Mouse (Mus musculus): ENCODE results near the gene Hrc. TPM values are rescaled to one million over a fixed set of nuclear protein-coding genes. Genes with fewer than 3 reads are reported as not detected.

The Hrc gene
- polyA plus RNA-seq, 1 experiment from 2014 or later: 0.54 TPM

GRCm38 (mm10) chr7:45312023-45312422, 23.1 kb upstream of the Hrc start:
- Histone ChIP-seq H3K9me3 (replicated peaks) (no peaks in the 10 kb centered on the region), H3K36me3 (replicated peaks) (no peaks in the 10 kb centered on the region), H3K27ac (replicated peaks) (no peak overlapping the region), H3K4me3 (replicated peaks) (no peak overlapping the region), H3K27me3 (peaks cover 7% of the 10 kb centered on the region; the same call in 1 of the 2 replicates), H3K4me1 (replicated peaks) (no peaks in the 10 kb centered on the region), H3K9ac (no peak overlapping the region), H3K4me2 (no peak overlapping the region)
- ATAC-seq (ENCODE audit: insufficient read depth): no peak
- WGBS (ENCODE audit: insufficient replicate concordance): 42% methylated on average over 8 of the region's 8 CpGs

DNA sequence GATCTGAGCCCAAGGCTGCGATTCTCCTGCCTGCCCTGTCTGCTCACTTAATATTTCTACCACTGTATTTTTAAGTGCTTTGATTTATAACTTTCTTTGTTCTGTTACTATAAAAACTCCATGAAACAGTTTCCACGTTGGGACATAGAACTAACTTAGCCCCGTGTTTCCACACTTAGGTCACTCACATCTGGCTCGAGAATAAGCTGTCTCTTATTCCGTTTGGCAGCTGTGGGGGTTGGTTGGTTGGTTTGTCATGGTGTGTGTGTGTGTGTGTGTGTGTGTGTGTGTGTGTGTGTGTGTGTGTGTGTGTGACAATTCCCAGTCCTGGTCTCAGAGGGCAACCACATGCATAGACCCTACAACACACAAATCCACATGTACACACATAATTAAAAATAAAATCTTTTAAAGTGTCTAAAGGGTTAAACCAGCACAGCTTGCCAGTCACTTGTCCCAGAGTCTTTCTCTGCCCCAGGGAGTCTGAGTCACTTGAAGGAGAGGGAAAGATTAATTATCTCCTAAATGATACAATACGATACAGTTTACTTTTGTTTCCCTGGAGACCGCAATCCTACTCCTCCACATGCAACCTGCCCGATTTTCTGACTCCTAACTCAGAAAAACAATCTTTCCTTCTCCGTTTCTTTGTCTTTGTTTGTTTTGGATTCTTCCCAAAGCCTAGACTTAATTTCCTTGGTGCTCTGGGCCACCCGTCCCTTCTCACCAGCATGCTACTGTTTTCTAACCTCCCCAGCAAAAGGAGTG, 22.2 kb upstream of the Hrc start:
- H3K4me2 ChIP-seq: no peak overlapping the region
- no peak overlapping the region for H3K4me3 ChIP-seq (replicated peaks)
- H3K4me1 ChIP-seq (replicated peaks): no peaks in the 10 kb centered on the region
- H3K27me3 ChIP-seq: peaks cover 7% of the 10 kb centered on the region; the same call in 1 of the 2 replicates
- no peak overlapping the region for H3K27ac ChIP-seq (replicated peaks)
- no peak for ATAC-seq (ENCODE audit: insufficient read depth)
- WGBS (ENCODE audit: insufficient replicate concordance): 46% methylated on average over 10 of the region's 10 CpGs
- H3K9me3 ChIP-seq (replicated peaks): no peaks in the 10 kb centered on the region
- no peaks in the 10 kb centered on the region for H3K36me3 ChIP-seq (replicated peaks)
- H3K9ac ChIP-seq: no peak overlapping the region

- Histone ChIP-seq H3K4me1 (replicated peaks) (no peaks in the 10 kb centered on the region), H3K27me3 (peaks cover 3% of the 10 kb centered on the region; the same call in 1 of the 2 replicates), H3K4me3 (replicated peaks) (no peak overlapping the region), H3K9ac (no peak overlapping the region), H3K9me3 (replicated peaks) (no peaks in the 10 kb centered on the region), H3K27ac (replicated peaks) (no peak overlapping the region), H3K36me3 (replicated peaks) (no peaks in the 10 kb centered on the region), H3K4me2 (no peak overlapping the region)
- no peak for ATAC-seq (ENCODE audit: insufficient read depth)
- WGBS (ENCODE audit: insufficient replicate concordance): 43% methylated on average over 9 of the region's 9 CpGs
Observed at GRCm38 (mm10) chr7:45313495-45313894, 21.6 kb upstream of the Hrc start.

DNA sequence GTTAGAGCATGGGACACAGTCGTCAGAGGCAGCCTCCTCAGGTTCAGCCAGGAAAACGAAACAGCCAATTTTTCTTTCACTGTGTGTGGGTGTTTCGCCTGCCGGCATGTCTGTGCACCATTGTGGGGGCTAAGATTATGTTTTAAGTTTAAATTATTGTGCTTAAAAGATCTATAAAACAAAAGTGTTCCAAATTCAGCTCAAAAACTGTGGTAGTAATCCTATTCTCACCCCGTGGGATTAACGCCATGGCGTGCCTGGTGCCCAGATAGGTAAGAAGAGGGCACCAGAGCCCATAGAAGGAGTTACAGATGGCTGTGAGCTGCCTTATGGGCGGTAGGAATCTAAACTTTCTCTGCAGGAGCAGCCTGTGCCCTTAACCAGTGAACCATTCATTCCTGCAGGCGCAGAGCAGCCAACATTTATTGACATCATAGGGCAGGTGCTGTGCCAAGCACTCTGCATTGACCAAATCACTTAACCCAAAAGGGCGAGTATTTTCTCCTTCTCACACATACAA, 19.8 kb upstream of the Hrc start:
- no peaks in the 10 kb centered on the region for H3K27me3 ChIP-seq
- ATAC-seq (ENCODE audit: insufficient read depth): no peak
- no peaks in the 10 kb centered on the region for H3K9me3 ChIP-seq (replicated peaks)
- H3K27ac ChIP-seq (replicated peaks): no peak overlapping the region
- no peaks in the 10 kb centered on the region for H3K36me3 ChIP-seq (replicated peaks)
- no peaks in the 10 kb centered on the region for H3K4me1 ChIP-seq (replicated peaks)
- H3K4me2 ChIP-seq: no peak overlapping the region
- H3K4me3 ChIP-seq (replicated peaks): no peak overlapping the region
- 64% methylated on average over 10 of the region's 10 CpGs for WGBS (ENCODE audit: insufficient replicate concordance)
- H3K9ac ChIP-seq: no peak overlapping the region

GRCm38 (mm10) chr7:45316536-45316935, 18.6 kb upstream of the Hrc start:
- Histone ChIP-seq H3K27me3 (no peaks in the 10 kb centered on the region), H3K27ac (replicated peaks) (no peak overlapping the region), H3K9me3 (replicated peaks) (no peaks in the 10 kb centered on the region), H3K4me2 (no peak overlapping the region), H3K36me3 (replicated peaks) (no peaks in the 10 kb centered on the region), H3K4me1 (replicated peaks) (no peaks in the 10 kb centered on the region), H3K4me3 (replicated peaks) (no peak overlapping the region), H3K9ac (no peak overlapping the region)
- ATAC-seq (ENCODE audit: insufficient read depth): no peak
- WGBS (ENCODE audit: insufficient replicate concordance): 75% methylated on average over 14 of the region's 14 CpGs

GRCm38 (mm10) chr7:45322245-45322644, 12.8 kb upstream of the Hrc start:
- H3K36me3 ChIP-seq (replicated peaks): no peaks in the 10 kb centered on the region
- H3K4me1 ChIP-seq (replicated peaks): no peaks in the 10 kb centered on the region
- no peak overlapping the region for H3K9ac ChIP-seq
- no peak overlapping the region for H3K27ac ChIP-seq (replicated peaks)
- no peaks in the 10 kb centered on the region for H3K27me3 ChIP-seq
- H3K9me3 ChIP-seq (replicated peaks): no peaks in the 10 kb centered on the region
- WGBS (ENCODE audit: insufficient replicate concordance): 77% methylated on average over 4 of the region's 4 CpGs
- no peak overlapping the region for H3K4me3 ChIP-seq (replicated peaks)
- ATAC-seq (ENCODE audit: insufficient read depth): no peak
- H3K4me2 ChIP-seq: no peak overlapping the region

DNA sequence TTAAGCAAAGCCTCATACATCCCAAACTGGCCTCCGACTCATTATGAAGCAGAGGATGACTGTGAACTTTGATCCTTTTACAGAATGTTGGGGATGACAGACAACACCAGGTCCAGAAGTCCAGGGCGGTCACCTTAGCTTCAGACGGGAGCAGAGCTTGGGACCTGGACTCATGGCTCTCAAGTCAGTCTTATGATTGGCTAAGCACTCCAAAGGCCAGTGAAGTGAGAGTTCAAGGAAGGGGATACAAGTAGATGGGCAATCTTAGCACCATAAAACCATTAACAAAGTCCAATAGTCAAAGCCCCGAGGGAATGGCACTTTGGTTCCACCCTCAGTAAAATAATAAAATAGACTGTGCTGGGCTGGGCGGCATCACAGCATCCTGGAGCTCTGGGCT, 12.0 kb upstream of the Hrc start:
- no peak overlapping the region for H3K9ac ChIP-seq
- 62% methylated on average over 5 of the region's 5 CpGs for WGBS (ENCODE audit: insufficient replicate concordance)
- no peak for ATAC-seq (ENCODE audit: insufficient read depth)

GRCm38 (mm10) chr7:45325800-45326199, 9.3 kb upstream of the Hrc start:
- H3K9me3 ChIP-seq (replicated peaks): no peaks in the 10 kb centered on the region
- H3K4me3 ChIP-seq (replicated peaks): no peak overlapping the region
- H3K27ac ChIP-seq (replicated peaks): no peak overlapping the region
- H3K27me3 ChIP-seq: peaks cover under 1% of the 10 kb centered on the region; the same call in 1 of the 2 replicates
- no peak for ATAC-seq (ENCODE audit: insufficient read depth)
- no peaks in the 10 kb centered on the region for H3K4me1 ChIP-seq (replicated peaks)
- no peak overlapping the region for H3K9ac ChIP-seq
- H3K36me3 ChIP-seq (replicated peaks): no peaks in the 10 kb centered on the region
- H3K4me2 ChIP-seq: no peak overlapping the region

More for the DNA sequence above, 12.0 kb upstream of the Hrc start:
- Histone ChIP-seq H3K36me3 (replicated peaks) (no peaks in the 10 kb centered on the region), H3K9me3 (replicated peaks) (no peaks in the 10 kb centered on the region), H3K4me1 (replicated peaks) (no peaks in the 10 kb centered on the region), H3K4me2 (no peak overlapping the region), H3K4me3 (replicated peaks) (no peak overlapping the region), H3K27me3 (no peaks in the 10 kb centered on the region), H3K27ac (replicated peaks) (no peak overlapping the region)

DNA sequence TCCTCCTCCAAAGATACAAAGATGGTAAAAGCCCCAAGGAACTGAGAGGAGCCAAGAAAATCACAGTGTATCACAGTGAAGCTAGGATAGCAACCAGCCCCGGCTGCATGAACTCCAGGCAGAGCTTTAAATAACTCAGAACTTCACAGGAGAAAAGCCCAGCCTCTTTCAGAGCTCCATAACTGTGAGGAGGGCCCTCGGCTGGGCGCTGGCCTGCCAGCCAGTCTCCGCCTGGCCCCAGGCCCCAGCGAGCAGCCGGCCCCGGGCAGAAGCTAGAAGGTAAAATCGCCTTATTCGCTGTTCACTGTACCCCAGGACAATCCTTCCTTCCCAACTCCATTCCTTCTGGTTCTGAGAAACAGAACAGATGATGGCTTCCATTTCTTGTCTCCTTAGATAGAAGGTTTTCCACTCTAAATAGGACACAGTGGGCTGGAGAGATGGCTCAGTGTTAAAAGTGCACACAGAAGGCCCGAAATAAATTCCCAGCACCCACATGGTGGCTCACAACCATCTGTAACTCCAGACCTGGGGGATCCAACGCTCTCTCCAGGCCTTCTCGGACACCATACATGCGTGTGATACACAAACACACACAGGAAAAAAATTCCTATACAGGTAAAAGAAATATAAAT, 6.1 kb upstream of the Hrc start:
- Histone ChIP-seq H3K9me3 (replicated peaks) (no peaks in the 10 kb centered on the region), H3K4me2 (no peak overlapping the region), H3K27me3 (peaks cover 31% of the 10 kb centered on the region), H3K27ac (replicated peaks) (no peak overlapping the region), H3K9ac (no peak overlapping the region), H3K36me3 (replicated peaks) (no peaks in the 10 kb centered on the region), H3K4me3 (replicated peaks) (no peak overlapping the region), H3K4me1 (replicated peaks) (peaks cover 14% of the 10 kb centered on the region)
- ATAC-seq (ENCODE audit: insufficient read depth): no peak
- 68% methylated on average over 13 of the region's 13 CpGs for WGBS (ENCODE audit: insufficient replicate concordance)

DNA sequence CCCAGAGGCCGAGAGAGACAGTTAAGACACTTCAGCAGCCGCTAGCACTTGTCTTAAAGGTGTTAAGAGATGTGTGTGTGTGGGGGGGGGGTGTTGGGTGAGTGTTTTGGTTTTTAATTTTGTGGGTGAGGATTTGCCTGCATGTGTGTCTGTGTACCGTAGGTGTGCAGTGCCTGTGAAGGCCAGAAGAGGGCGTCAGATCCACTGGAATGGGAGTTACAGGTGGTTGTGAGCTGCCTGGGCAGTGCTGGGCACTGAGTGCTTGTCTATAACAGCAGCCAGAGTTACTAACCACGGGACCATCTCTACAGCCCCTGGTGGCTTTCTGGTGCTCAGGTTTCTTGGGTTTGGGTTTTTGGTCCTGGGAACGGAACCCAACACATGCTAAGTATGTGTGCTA, 3.6 kb upstream of the Hrc start:
- H3K9ac ChIP-seq: no peak overlapping the region
- H3K4me3 ChIP-seq (replicated peaks): no peak overlapping the region
- H3K27ac ChIP-seq (replicated peaks): no peak overlapping the region
- H3K27me3 ChIP-seq: peaks cover 56% of the 10 kb centered on the region
- H3K9me3 ChIP-seq (replicated peaks): no peaks in the 10 kb centered on the region
- H3K4me2 ChIP-seq: no peak overlapping the region
- peaks cover 14% of the 10 kb centered on the region for H3K4me1 ChIP-seq (replicated peaks)
- no peak for ATAC-seq (ENCODE audit: insufficient read depth)
- H3K36me3 ChIP-seq (replicated peaks): no peaks in the 10 kb centered on the region
- 62% methylated on average over 6 of the region's 6 CpGs for WGBS (ENCODE audit: insufficient replicate concordance)

DNA sequence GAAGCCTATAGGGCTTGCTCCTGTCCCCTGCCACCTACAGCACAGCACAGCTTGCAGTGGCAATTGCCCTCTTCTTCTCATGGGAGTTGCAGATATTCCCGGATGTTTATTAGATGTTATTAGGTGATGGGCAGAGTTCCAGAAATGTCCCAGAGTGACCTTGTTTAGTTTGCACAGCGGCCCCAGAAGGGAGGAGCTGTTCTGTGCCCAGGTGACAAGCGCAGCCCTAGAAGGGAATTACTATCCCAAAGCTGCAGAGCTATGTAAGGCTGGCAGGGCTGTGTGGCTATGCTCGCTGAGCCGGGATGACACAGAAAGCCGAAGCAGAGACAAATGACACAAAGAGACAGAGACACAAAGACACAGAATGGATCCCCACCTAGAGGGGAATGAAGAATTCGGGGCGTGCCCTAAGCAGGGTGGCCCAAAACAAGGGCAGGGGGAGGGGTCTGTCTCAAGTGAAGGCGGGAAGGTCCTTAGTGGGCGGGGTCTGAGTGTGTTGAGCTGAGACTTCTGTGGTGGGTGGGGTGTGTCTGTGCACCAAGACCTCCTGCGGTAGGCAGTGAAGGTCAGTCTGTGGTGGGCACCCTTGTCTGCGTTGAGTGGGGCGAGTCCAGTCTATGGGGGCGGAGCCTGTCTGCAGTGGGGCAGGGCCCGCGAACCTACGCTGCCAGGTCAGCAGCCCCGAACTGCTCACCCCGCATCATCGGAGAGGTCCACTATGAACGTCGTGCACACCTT, 2.2 kb upstream of the Hrc start:
- peaks cover 68% of the 10 kb centered on the region for H3K27me3 ChIP-seq
- 4% methylated on average over 22 of the region's 22 CpGs for WGBS (ENCODE audit: insufficient replicate concordance)
- H3K4me1 ChIP-seq (replicated peaks): peaks cover 17% of the 10 kb centered on the region
- peak; percentile 23; the same call in 1 of the 2 replicates for ATAC-seq (ENCODE audit: insufficient read depth)
- no peaks in the 10 kb centered on the region for H3K9me3 ChIP-seq (replicated peaks)
- no peaks in the 10 kb centered on the region for H3K36me3 ChIP-seq (replicated peaks)
- peak overlapping the region; percentile 56 for H3K4me3 ChIP-seq (replicated peaks)
- H3K4me2 ChIP-seq: peak overlapping the region; percentile 74
- no peak overlapping the region for H3K27ac ChIP-seq (replicated peaks)
- H3K9ac ChIP-seq: 0 out of 2 replicates have a peak overlapping the region, but pooled peaks have one; percentile 27

Data from liver, embryonic 15.5 days (tissue).